ENCODE assay signal across 39 mouse cellular contexts in the genomic region with DNA sequence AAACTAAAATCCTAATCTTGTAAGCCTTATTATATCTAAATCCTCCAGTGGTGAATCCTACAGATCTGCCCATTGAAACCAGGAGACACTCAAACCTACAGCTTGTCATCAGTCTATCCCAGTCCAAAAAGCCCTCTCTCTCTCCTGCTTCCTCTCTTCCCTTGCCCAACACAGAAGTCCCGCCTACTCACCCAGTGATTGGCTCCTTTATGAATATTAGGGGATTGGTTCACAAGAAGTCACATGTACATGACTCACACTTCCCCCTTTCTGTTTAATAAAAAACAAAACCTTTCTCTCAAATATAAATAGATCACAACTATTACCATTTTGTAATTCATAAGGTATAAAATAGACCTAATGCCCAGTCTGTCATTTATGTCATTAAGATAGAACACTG. TPM values are rescaled to one million over a fixed set of nuclear protein-coding genes. Genes with fewer than 3 reads are reported as not detected.
DNase-seq lines count a peak whose midpoint lies in the region; ATAC-seq and TF ChIP-seq lines count a peak whose summit lies in the region.
"Had no signal": no experiment of that assay in that cellular context is flagged by ENCODE, and none has a peak within 500 bp of the region (broad histone marks: within the 10 kb centered on the region; RNA-seq: fewer than 3 reads in every experiment).

No protein-coding gene starts in this region.

- no peak overlapping the region for H3K4me2 ChIP-seq in liver, embryonic 12.5 days
- H3K4me2 ChIP-seq in forebrain, postnatal 0 days (ENCODE audit: low read depth), result no peak overlapping the region
- H3K4me2 ChIP-seq: heart, embryonic 15.5 days; hindbrain, embryonic 12.5 days; intestine, embryonic 15.5 days; liver, embryonic 13.5 days; midbrain, embryonic 13.5 days had no signal

- no peak for TF ChIP-seq CTCF in MEL (IDR thresholded peaks at IDR 0.05 in 2 of 3, conservative IDR thresholded peaks at IDR 0.05 in 1 of 3; ENCODE audit: control insufficient read depth in 1 of 3, insufficient read depth in 1 of 3, low read depth in 2 of 3, low read length in 3 of 3, poor library complexity in 1 of 3, severe bottlenecking in 1 of 3)
- no peak for TF ChIP-seq CTCF in forebrain, postnatal 0 days (IDR thresholded peaks at IDR 0.05; ENCODE audit: low read depth)

- TF ChIP-seq EP300 in MEL (IDR thresholded peaks at IDR 0.05; ENCODE audit: low read depth in 1 of 2, low read length in 2 of 2), result no peak

- H3K4me3 ChIP-seq in MEL (ENCODE audit: control insufficient read depth in 1 of 2, insufficient read depth in 1 of 2, low read depth in 2 of 2, low read length in 2 of 2), result peak overlapping the region in 1 of 2 experiments; percentile 36; a peak in 2 of 4 replicates
- no peak overlapping the region for H3K4me3 ChIP-seq in liver, embryonic 12.5 days
- H3K4me3 ChIP-seq in forebrain, postnatal 0 days (ENCODE audit: low read depth, low read length), result no peak overlapping the region
- H3K4me3 ChIP-seq: erythroblast, embryonic 14.5 days; heart, embryonic 10.5 days; heart, embryonic 15.5 days; hindbrain, embryonic 12.5 days; intestine, embryonic 15.5 days; liver, embryonic 13.5 days; midbrain, embryonic 13.5 days had no signal

- H3K9ac ChIP-seq in MEL (ENCODE audit: control insufficient read depth, low read depth, low read length, poor library complexity, severe bottlenecking), result no peak overlapping the region
- no peak overlapping the region for H3K9ac ChIP-seq in liver, embryonic 12.5 days
- H3K9ac ChIP-seq in forebrain, postnatal 0 days, result no peak overlapping the region
- H3K9ac ChIP-seq: heart, embryonic 15.5 days; hindbrain, embryonic 12.5 days; intestine, embryonic 15.5 days; liver, embryonic 13.5 days; midbrain, embryonic 13.5 days had no signal

- ATAC-seq in megakaryocyte, adult 5-6 weeks (ENCODE audit: poor library complexity, severe bottlenecking), result peak; percentile 51; the same call in 1 of the 2 replicates
- no peak for ATAC-seq in liver, embryonic 12.5 days
- no peak for ATAC-seq in forebrain, postnatal 0 days
- ATAC-seq: CD4-positive, CD25-positive, alpha-beta regulatory T cell, adult 4 months; hindbrain, postnatal 0 days; intestine, embryonic 15.5 days; midbrain, embryonic 13.5 days had no signal

- WGBS in liver, embryonic 12.5 days (ENCODE audit: insufficient replicate concordance), result 70% methylated on average over 1 of the region's 1 CpGs
- 88% methylated on average over 1 of the region's 1 CpGs for WGBS in forebrain, postnatal 0 days

- no peaks in the 10 kb centered on the region for H3K36me3 ChIP-seq in MEL (ENCODE audit: control insufficient read depth in 1 of 2, insufficient read depth in 2 of 2, low read length in 2 of 2)
- no peaks in the 10 kb centered on the region for H3K36me3 ChIP-seq in liver, embryonic 12.5 days
- no peaks in the 10 kb centered on the region for H3K36me3 ChIP-seq in forebrain, postnatal 0 days (ENCODE audit: insufficient read depth)
- H3K36me3 ChIP-seq: heart, embryonic 10.5 days; heart, embryonic 15.5 days; hindbrain, embryonic 12.5 days; intestine, embryonic 15.5 days; liver, embryonic 13.5 days; midbrain, embryonic 13.5 days had no signal

- no peak overlapping the region for H3K27ac ChIP-seq in MEL (ENCODE audit: control insufficient read depth, low read depth, low read length)
- H3K27ac ChIP-seq in liver, embryonic 12.5 days, result no peak overlapping the region
- H3K27ac ChIP-seq in forebrain, postnatal 0 days (ENCODE audit: low read depth, low read length), result no peak overlapping the region
- H3K27ac ChIP-seq: heart, embryonic 10.5 days; heart, embryonic 15.5 days; hindbrain, embryonic 12.5 days; hindbrain, postnatal 0 days; intestine, embryonic 15.5 days; liver, embryonic 13.5 days; midbrain, embryonic 13.5 days had no signal

- no peaks in the 10 kb centered on the region; a peak in 2 of 4 replicates for H3K27me3 ChIP-seq in MEL (ENCODE audit: control insufficient read depth in 1 of 2, insufficient read depth in 2 of 2, low read length in 2 of 2)
- H3K27me3 ChIP-seq in liver, embryonic 12.5 days (replicated peaks), result no peaks in the 10 kb centered on the region
- H3K27me3 ChIP-seq in forebrain, postnatal 0 days (ENCODE audit: insufficient read depth, low read length), result no peaks in the 10 kb centered on the region
- H3K27me3 ChIP-seq: heart, embryonic 15.5 days; hindbrain, embryonic 12.5 days; intestine, embryonic 15.5 days; liver, embryonic 13.5 days; midbrain, embryonic 13.5 days had no signal

- no peak for TF ChIP-seq POLR2A in MEL (IDR thresholded peaks at IDR 0.05; ENCODE audit: control insufficient read depth in 1 of 2, insufficient read depth in 1 of 2, low read depth in 1 of 2, low read length in 2 of 2, poor library complexity in 1 of 2)

- no peaks in the 10 kb centered on the region for H3K4me1 ChIP-seq in MEL (ENCODE audit: control insufficient read depth in 1 of 2, insufficient read depth in 2 of 2, low read length in 2 of 2)
- H3K4me1 ChIP-seq in liver, embryonic 12.5 days, result no peaks in the 10 kb centered on the region
- no peaks in the 10 kb centered on the region for H3K4me1 ChIP-seq in forebrain, postnatal 0 days (ENCODE audit: insufficient read depth)
- H3K4me1 ChIP-seq: heart, embryonic 10.5 days; heart, embryonic 15.5 days; hindbrain, embryonic 12.5 days; intestine, embryonic 15.5 days; liver, embryonic 13.5 days; midbrain, embryonic 13.5 days had no signal

- no peak for TF ChIP-seq RAD21 in MEL (IDR thresholded peaks at IDR 0.05; ENCODE audit: low read depth, low read length)

- no peaks in the 10 kb centered on the region for H3K79me2 ChIP-seq in MEL (ENCODE audit: control insufficient read depth, insufficient read depth, low read length, poor library complexity)

- DNase-seq in 3134 (ENCODE audit: extremely low read depth, insufficient read length, low spot score) (peak; percentile 13), 416B (ENCODE audit: low read depth) (peak; percentile 40), MEL (ENCODE audit: low read depth, low spot score) (peak; percentile 67)
- DNase-seq in urinary bladder, adult 2 months (ENCODE audit: low spot score), result no peak
- no peak for DNase-seq in forebrain, postnatal 0 days
- DNase-seq: adrenal gland, postnatal 25 days; cerebellum, adult 11-12 months; cerebellum, postnatal 10 days; gastrocnemius, postnatal 10 days; heart, postnatal 36 days; kidney, adult 8-10 months; kidney, postnatal 10 days; layer of hippocampus, postnatal 36 days; left cerebral cortex, postnatal 4 days; liver, embryonic 13.5 days; lung, postnatal 14 days; right cerebral cortex, postnatal 25 days; thymus, postnatal 25 days had no signal

- no peaks in the 10 kb centered on the region for H3K9me3 ChIP-seq in MEL (replicated peaks; ENCODE audit: insufficient read depth, low read length)
- no peaks in the 10 kb centered on the region for H3K9me3 ChIP-seq in liver, embryonic 12.5 days (replicated peaks)
- H3K9me3 ChIP-seq in forebrain, postnatal 0 days (ENCODE audit: low read length), result no peaks in the 10 kb centered on the region
- H3K9me3 ChIP-seq: heart, embryonic 10.5 days; heart, embryonic 15.5 days; hindbrain, embryonic 12.5 days; intestine, embryonic 15.5 days; liver, embryonic 13.5 days; midbrain, embryonic 13.5 days had no signal

RNA-seq across cellular contexts. Expression of gene Ugt1a9, which starts 6.5 kb away (rescaled TPM):
- not detected in 2 replicates for total RNA-seq in MEL (2012; rRNA removed)
- polyA plus RNA-seq in MEL (2012; ENCODE audit: insufficient read depth in 1 of 2, insufficient read length in 2 of 2, low read depth in 1 of 2, low replicate concordance in 2 of 2, missing spikeins in 1 of 2), result not detected
- not detected in 2 replicates for total RNA-seq in megakaryocyte, adult 5-6 weeks (2015)
- total RNA-seq in megakaryocyte, adult 5-6 weeks (2017), result not detected in 2 replicates
- 0.10 and 0.14 TPM in 2 replicates for polyA plus RNA-seq in liver, embryonic 12.5 days (2016; fragmentation: Nextera tagmentation; extraction: Ambion mirVana)
- polyA plus RNA-seq in urinary bladder, adult 2 months (2012; rRNA removed), result not detected in 2 replicates
- not detected in 2 replicates for total RNA-seq in forebrain, postnatal 0 days (2014; rRNA removed)
- not detected in 2 replicates for polyA plus RNA-seq in forebrain, postnatal 0 days (2015; fragmentation: Nextera tagmentation; extraction: Ambion mirVana)
- total RNA-seq: adrenal gland, adult 18-20 months; adrenal gland, postnatal 25 days; gastrocnemius, postnatal 10 days; heart, postnatal 36 days; hindbrain, postnatal 0 days; layer of hippocampus, postnatal 36 days; left cerebral cortex, postnatal 4 days; neutrophil, adult 5-6 weeks had no signal
- polyA plus RNA-seq: CD4-positive, CD25-positive, alpha-beta regulatory T cell, adult 4 months; cortical plate, adult 2 months; embryonic facial prominence, embryonic 14.5 days; erythroblast, embryonic 14.5 days; forebrain, embryonic 11.5 days; heart, embryonic 10.5 days; heart, embryonic 15.5 days; hindbrain, embryonic 12.5 days; hindbrain, postnatal 0 days; limb, embryonic 14.5 days; midbrain, embryonic 13.5 days; neural tube, embryonic 11.5 days had no signal

RNA-seq across cellular contexts. Expression of gene Ugt1a8, which starts 10.5 kb away (rescaled TPM):
- not detected in 2 replicates for total RNA-seq in MEL (2012; rRNA removed)
- polyA plus RNA-seq in MEL (2012; ENCODE audit: insufficient read depth in 1 of 2, insufficient read length in 2 of 2, low read depth in 1 of 2, low replicate concordance in 2 of 2, missing spikeins in 1 of 2), result not detected
- total RNA-seq in megakaryocyte, adult 5-6 weeks (2015), result not detected in 2 replicates
- total RNA-seq in megakaryocyte, adult 5-6 weeks (2017), result not detected in 2 replicates
- polyA plus RNA-seq in liver, embryonic 12.5 days (2016; fragmentation: Nextera tagmentation; extraction: Ambion mirVana), result not detected in 2 replicates
- polyA plus RNA-seq in urinary bladder, adult 2 months (2012; rRNA removed), result not detected in 2 replicates
- not detected in 2 replicates for total RNA-seq in forebrain, postnatal 0 days (2014; rRNA removed)
- not detected in 2 replicates for polyA plus RNA-seq in forebrain, postnatal 0 days (2015; fragmentation: Nextera tagmentation; extraction: Ambion mirVana)
- total RNA-seq: adrenal gland, adult 18-20 months; adrenal gland, postnatal 25 days; gastrocnemius, postnatal 10 days; heart, postnatal 36 days; hindbrain, postnatal 0 days; layer of hippocampus, postnatal 36 days; left cerebral cortex, postnatal 4 days; megakaryocyte-erythroid progenitor cell, adult 5-6 weeks; neutrophil, adult 5-6 weeks had no signal
- polyA plus RNA-seq: CD4-positive, CD25-positive, alpha-beta regulatory T cell, adult 4 months; cortical plate, adult 2 months; embryonic facial prominence, embryonic 14.5 days; erythroblast, embryonic 14.5 days; forebrain, embryonic 11.5 days; heart, embryonic 10.5 days; heart, embryonic 15.5 days; hindbrain, embryonic 12.5 days; hindbrain, postnatal 0 days; intestine, embryonic 15.5 days; large intestine, adult 2 months; limb, embryonic 14.5 days; liver, embryonic 13.5 days; midbrain, embryonic 13.5 days; neural tube, embryonic 11.5 days; stomach, embryonic 16.5 days had no signal

RNA-seq across cellular contexts. Expression of gene Ugt1a7c, which starts 17.7 kb away (rescaled TPM):
- 0.03 TPM in 1 of 2 replicates, not detected in the other for total RNA-seq in MEL (2012; rRNA removed)
- not detected for polyA plus RNA-seq in MEL (2012; ENCODE audit: insufficient read depth in 1 of 2, insufficient read length in 2 of 2, low read depth in 1 of 2, low replicate concordance in 2 of 2, missing spikeins in 1 of 2)
- total RNA-seq in megakaryocyte, adult 5-6 weeks (2015), result 120 and 121 TPM in 2 replicates
- 178 and 196 TPM in 2 replicates for total RNA-seq in megakaryocyte, adult 5-6 weeks (2017)
- polyA plus RNA-seq in liver, embryonic 12.5 days (2016; fragmentation: Nextera tagmentation; extraction: Ambion mirVana), result 1.1 and 1.2 TPM in 2 replicates
- 96.6 and 98.2 TPM in 2 replicates for polyA plus RNA-seq in urinary bladder, adult 2 months (2012; rRNA removed)
- 1.2 and 1.9 TPM in 2 replicates for total RNA-seq in forebrain, postnatal 0 days (2014; rRNA removed)
- 1.4 and 1.7 TPM in 2 replicates for polyA plus RNA-seq in forebrain, postnatal 0 days (2015; fragmentation: Nextera tagmentation; extraction: Ambion mirVana)

RNA-seq across cellular contexts. Expression of gene Ugt1a10, which starts 21.9 kb away (rescaled TPM):
- total RNA-seq in MEL (2012; rRNA removed), result not detected in 2 replicates
- polyA plus RNA-seq in MEL (2012; ENCODE audit: insufficient read depth in 1 of 2, insufficient read length in 2 of 2, low read depth in 1 of 2, low replicate concordance in 2 of 2, missing spikeins in 1 of 2), result not detected
- total RNA-seq in megakaryocyte, adult 5-6 weeks (2015), result not detected in 2 replicates
- not detected in 2 replicates for total RNA-seq in megakaryocyte, adult 5-6 weeks (2017)
- polyA plus RNA-seq in liver, embryonic 12.5 days (2016; fragmentation: Nextera tagmentation; extraction: Ambion mirVana), result not detected in 2 replicates
- 0.16 TPM in 1 of 2 replicates, not detected in the other for polyA plus RNA-seq in urinary bladder, adult 2 months (2012; rRNA removed)
- not detected in 2 replicates for total RNA-seq in forebrain, postnatal 0 days (2014; rRNA removed)
- polyA plus RNA-seq in forebrain, postnatal 0 days (2015; fragmentation: Nextera tagmentation; extraction: Ambion mirVana), result not detected in 2 replicates
- total RNA-seq: adrenal gland, postnatal 25 days; gastrocnemius, postnatal 10 days; heart, postnatal 36 days; hindbrain, postnatal 0 days; layer of hippocampus, postnatal 36 days; left cerebral cortex, postnatal 4 days; megakaryocyte-erythroid progenitor cell, adult 5-6 weeks; neutrophil, adult 5-6 weeks had no signal
- polyA plus RNA-seq: CD4-positive, CD25-positive, alpha-beta regulatory T cell, adult 4 months; cortical plate, adult 2 months; embryonic facial prominence, embryonic 14.5 days; erythroblast, embryonic 14.5 days; forebrain, embryonic 11.5 days; gonadal fat pad, adult 2 months; heart, embryonic 10.5 days; heart, embryonic 15.5 days; hindbrain, embryonic 12.5 days; hindbrain, postnatal 0 days; intestine, embryonic 15.5 days; limb, embryonic 14.5 days; liver, embryonic 13.5 days; midbrain, embryonic 13.5 days; neural tube, embryonic 11.5 days; stomach, embryonic 16.5 days had no signal

RNA-seq across cellular contexts. Expression of gene Ugt1a6b, which starts 25.9 kb away (rescaled TPM):
- not detected in 2 replicates for total RNA-seq in MEL (2012; rRNA removed)
- polyA plus RNA-seq in MEL (2012; ENCODE audit: insufficient read depth in 1 of 2, insufficient read length in 2 of 2, low read depth in 1 of 2, low replicate concordance in 2 of 2, missing spikeins in 1 of 2), result not detected
- total RNA-seq in megakaryocyte, adult 5-6 weeks (2015), result 3.7 and 6.3 TPM in 2 replicates
- 4.6 and 6.1 TPM in 2 replicates for total RNA-seq in megakaryocyte, adult 5-6 weeks (2017)
- 0.42 and 0.67 TPM in 2 replicates for polyA plus RNA-seq in liver, embryonic 12.5 days (2016; fragmentation: Nextera tagmentation; extraction: Ambion mirVana)
- polyA plus RNA-seq in urinary bladder, adult 2 months (2012; rRNA removed), result 30.4 and 31.7 TPM in 2 replicates
- 2.0 and 2.5 TPM in 2 replicates for total RNA-seq in forebrain, postnatal 0 days (2014; rRNA removed)
- 2.1 and 2.9 TPM in 2 replicates for polyA plus RNA-seq in forebrain, postnatal 0 days (2015; fragmentation: Nextera tagmentation; extraction: Ambion mirVana)
- total RNA-seq: layer of hippocampus, postnatal 36 days; left cerebral cortex, postnatal 4 days had no signal
- polyA plus RNA-seq: CD4-positive, CD25-positive, alpha-beta regulatory T cell, adult 4 months; erythroblast, embryonic 14.5 days; forebrain, embryonic 11.5 days; heart, embryonic 10.5 days; heart, embryonic 15.5 days; neural tube, embryonic 11.5 days had no signal

Comparison
In these comparisons a context has a peak if more than half of its experiments do, and no peak if none do; other contexts are left out.
1. DNase-seq: peak in 3134 (single experiment), 416B (single experiment) and MEL (single experiment); none in urinary bladder, adult 2 months (single experiment) and forebrain, postnatal 0 days (single experiment).
2. RNA of gene Ugt1a7c, which starts 17.7 kb away (polyA plus RNA-seq): 96.6 to 98.2 TPM in urinary bladder, adult 2 months; 1.4 to 1.7 TPM in forebrain, postnatal 0 days, 1.1 to 1.2 TPM in liver, embryonic 12.5 days and not detected in MEL; every median in the first group is over 10 times any median in the second.